Mouse (Mus musculus): ENCODE data around the gene Lce3b. TPM values are rescaled to one million over a fixed set of nuclear protein-coding genes. Genes with fewer than 3 reads are reported as not detected.

Lce3b gene
- not detected in 2 replicates for polyA plus RNA-seq (2015; fragmentation: Nextera tagmentation; extraction: Ambion mirVana)

GRCm38 (mm10) chr3:92932679-92933078, at the start of gene Lce3b:
Gene Lce3b, plus strand, starts transcription at chr3:92932979.
- H3K4me2 ChIP-seq: no peak within 1 kb of the TSS
- 69% methylated on average over 2 of the region's 2 CpGs for WGBS
- H3K36me3 ChIP-seq (ENCODE audit: poor library complexity, severe bottlenecking): no peaks in the 10 kb centered on the region
- H3K4me1 ChIP-seq: no peaks in the 10 kb centered on the region
- no peaks in the 10 kb centered on the region for H3K9me3 ChIP-seq (replicated peaks)
- H3K27ac ChIP-seq: no peak within 1 kb of the TSS
- H3K27me3 ChIP-seq: no peaks in the 10 kb centered on the region
- no peak for ATAC-seq
- H3K4me3 ChIP-seq: no peak within 1 kb of the TSS
- H3K9ac ChIP-seq: no peak within 1 kb of the TSS

DNA sequence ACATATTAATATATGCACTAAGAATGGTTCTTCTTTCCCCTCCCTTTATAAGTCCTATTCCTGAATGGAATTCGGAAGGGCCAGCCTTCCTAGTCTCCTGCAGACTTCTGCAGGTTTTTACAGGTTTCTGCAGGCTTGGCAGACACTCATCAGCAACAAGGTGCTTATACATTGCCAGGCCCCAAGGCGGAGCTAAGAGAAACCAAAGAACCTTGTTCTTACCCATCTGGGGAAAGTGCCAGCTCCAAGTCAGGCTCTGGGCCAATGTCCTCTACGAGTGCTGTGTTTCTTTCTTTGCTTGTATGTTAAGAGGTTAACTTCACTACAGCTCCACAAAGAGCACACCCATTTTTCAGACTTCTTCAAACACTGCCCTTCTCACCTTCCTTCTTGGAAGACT, 38.7 kb upstream of the Lce3b start:
- no peak for ATAC-seq
- H3K4me3 ChIP-seq: no peak overlapping the region
- no peaks in the 10 kb centered on the region for H3K4me1 ChIP-seq
- H3K27me3 ChIP-seq: no peaks in the 10 kb centered on the region
- H3K9ac ChIP-seq: no peak overlapping the region
- WGBS: 72% methylated on average over 3 of the region's 3 CpGs
- no peaks in the 10 kb centered on the region for H3K36me3 ChIP-seq (ENCODE audit: poor library complexity, severe bottlenecking)
- H3K27ac ChIP-seq: no peak overlapping the region
- H3K4me2 ChIP-seq: no peak overlapping the region
- H3K9me3 ChIP-seq (replicated peaks): no peaks in the 10 kb centered on the region; the same call in 1 of the 2 replicates

- H3K4me1 ChIP-seq: no peaks in the 10 kb centered on the region
- no peak for ATAC-seq
- no peak overlapping the region for H3K4me3 ChIP-seq
- no peak overlapping the region for H3K4me2 ChIP-seq
- H3K36me3 ChIP-seq (ENCODE audit: poor library complexity, severe bottlenecking): no peaks in the 10 kb centered on the region
- no peak overlapping the region for H3K9ac ChIP-seq
- no peak overlapping the region for H3K27ac ChIP-seq
- H3K9me3 ChIP-seq (replicated peaks): no peaks in the 10 kb centered on the region; the same call in 1 of the 2 replicates
- H3K27me3 ChIP-seq: no peaks in the 10 kb centered on the region
- 47% methylated on average over 1 of the region's 1 CpGs for WGBS
These were observed 38.3 kb upstream of the Lce3b start for GRCm38 (mm10) chr3:92894489-92894888.

- Histone ChIP-seq H3K27ac (no peak overlapping the region), H3K27me3 (no peaks in the 10 kb centered on the region), H3K4me2 (no peak overlapping the region), H3K4me3 (no peak overlapping the region), H3K9me3 (replicated peaks) (no peaks in the 10 kb centered on the region), H3K4me1 (no peaks in the 10 kb centered on the region), H3K9ac (no peak overlapping the region), H3K36me3 (ENCODE audit: poor library complexity, severe bottlenecking) (no peaks in the 10 kb centered on the region)
- 27% methylated on average over 3 of the region's 3 CpGs for WGBS
- no peak for ATAC-seq
These were observed 29.8 kb upstream of the Lce3b start for GRCm38 (mm10) chr3:92902992-92903391.

DNA sequence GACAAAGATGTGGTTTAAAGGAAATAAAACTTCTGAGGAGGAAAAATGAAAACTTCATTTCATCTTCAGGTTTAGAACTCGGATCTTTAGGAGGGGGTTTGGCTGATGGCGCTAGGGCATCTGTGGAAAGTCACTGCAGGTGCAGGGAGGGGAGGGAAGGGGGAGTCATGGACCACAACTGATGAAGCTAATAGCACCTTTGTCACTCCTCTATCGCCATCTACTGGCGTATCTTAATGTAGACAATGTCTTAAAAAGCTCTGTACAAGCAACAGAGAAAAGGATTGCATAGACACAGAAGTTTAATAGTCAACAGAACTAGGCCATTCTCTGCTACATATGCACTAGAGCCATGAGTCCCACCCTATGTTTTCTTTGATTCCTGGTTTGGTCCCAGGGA, 29.1 kb upstream of the Lce3b start:
- Histone ChIP-seq H3K9me3 (replicated peaks) (no peaks in the 10 kb centered on the region), H3K36me3 (ENCODE audit: poor library complexity, severe bottlenecking) (no peaks in the 10 kb centered on the region), H3K27ac (no peak overlapping the region), H3K27me3 (no peaks in the 10 kb centered on the region), H3K4me1 (no peaks in the 10 kb centered on the region), H3K9ac (no peak overlapping the region), H3K4me2 (no peak overlapping the region), H3K4me3 (no peak overlapping the region)
- peak; percentile 33; the same call in 1 of the 2 replicates for ATAC-seq
- 34% methylated on average over 4 of the region's 4 CpGs for WGBS

DNA sequence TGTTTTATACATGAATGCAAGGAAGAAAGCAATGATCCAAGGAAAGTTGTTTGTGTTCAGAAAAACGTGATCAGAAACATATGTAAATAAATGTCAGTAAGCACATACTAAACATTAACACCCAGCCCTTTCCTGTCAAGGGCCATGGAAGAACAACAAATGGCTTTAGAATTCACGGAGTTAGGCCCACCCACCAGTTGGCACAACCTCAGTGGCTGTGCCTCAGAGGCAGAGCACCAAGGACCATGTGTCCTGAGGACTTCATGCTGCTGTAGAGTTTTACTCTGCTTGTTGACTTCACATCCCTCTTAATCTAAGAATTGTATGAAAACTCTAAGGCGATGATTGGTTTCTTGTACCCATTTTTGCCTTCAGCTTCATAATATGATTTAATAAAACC, 27.6 kb upstream of the Lce3b start:
- ATAC-seq: no peak
- Histone ChIP-seq H3K9me3 (replicated peaks) (no peaks in the 10 kb centered on the region), H3K27me3 (no peaks in the 10 kb centered on the region), H3K27ac (no peak overlapping the region), H3K9ac (no peak overlapping the region), H3K4me2 (no peak overlapping the region), H3K36me3 (ENCODE audit: poor library complexity, severe bottlenecking) (no peaks in the 10 kb centered on the region), H3K4me3 (no peak overlapping the region), H3K4me1 (no peaks in the 10 kb centered on the region)
- WGBS: 57% methylated on average over 3 of the region's 3 CpGs

GRCm38 (mm10) chr3:92907571-92907970, 25.2 kb upstream of the Lce3b start:
- no peaks in the 10 kb centered on the region for H3K36me3 ChIP-seq (ENCODE audit: poor library complexity, severe bottlenecking)
- no peaks in the 10 kb centered on the region for H3K9me3 ChIP-seq (replicated peaks)
- no peak overlapping the region for H3K27ac ChIP-seq
- 30% methylated on average over 4 of the region's 4 CpGs for WGBS
- H3K4me3 ChIP-seq: no peak overlapping the region
- peak; percentile 61; the same call in 1 of the 2 replicates for ATAC-seq
- H3K4me1 ChIP-seq: no peaks in the 10 kb centered on the region
- H3K27me3 ChIP-seq: no peaks in the 10 kb centered on the region
- no peak overlapping the region for H3K4me2 ChIP-seq
- H3K9ac ChIP-seq: no peak overlapping the region

DNA sequence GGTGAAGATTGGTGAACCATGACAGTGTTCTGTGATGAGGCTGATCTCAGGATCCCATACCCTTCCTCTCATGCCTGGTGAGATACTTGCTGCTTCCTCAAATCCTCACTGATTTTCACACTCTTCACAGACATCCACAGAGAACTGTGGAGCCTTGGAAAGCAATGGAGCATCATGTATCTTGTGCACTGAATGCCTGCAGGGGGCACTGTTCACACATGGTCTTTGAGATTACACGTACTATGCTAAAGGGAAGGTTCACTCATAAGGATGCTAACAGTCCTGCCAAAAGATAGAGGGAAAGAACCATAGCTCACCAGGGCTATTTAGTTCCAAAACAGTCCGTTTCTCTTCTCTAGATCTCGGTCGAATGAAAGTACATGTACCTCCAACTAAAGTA, 12.4 kb upstream of the Lce3b start:
- Histone ChIP-seq H3K27me3 (no peaks in the 10 kb centered on the region), H3K36me3 (ENCODE audit: poor library complexity, severe bottlenecking) (no peaks in the 10 kb centered on the region), H3K4me1 (no peaks in the 10 kb centered on the region), H3K4me3 (no peak overlapping the region), H3K4me2 (no peak overlapping the region), H3K9me3 (replicated peaks) (no peaks in the 10 kb centered on the region), H3K27ac (no peak overlapping the region), H3K9ac (no peak overlapping the region)
- 65% methylated on average over 4 of the region's 4 CpGs for WGBS
- no peak for ATAC-seq

DNA sequence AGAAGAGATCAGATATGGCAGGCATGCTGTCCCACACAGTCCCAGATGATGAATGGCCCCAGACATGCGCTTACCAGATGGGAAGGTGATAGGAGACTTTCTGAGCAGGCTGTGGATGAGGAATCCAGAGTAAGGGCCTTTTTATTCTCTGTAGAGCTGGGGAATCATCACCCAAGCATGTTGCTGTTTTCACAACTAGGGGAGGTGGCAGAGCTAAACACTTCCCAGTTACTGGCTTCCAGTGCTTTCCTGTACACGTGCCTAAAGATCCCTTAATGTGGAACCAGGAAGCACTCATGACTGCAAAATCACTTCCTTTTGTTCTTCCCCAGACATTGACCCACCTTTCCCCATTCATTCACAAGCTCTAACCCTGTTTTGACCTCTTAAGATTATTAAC, 6.6 kb upstream of the Lce3b start, which contains the start of gene Lce3a:
Gene Lce3a (minus strand): TSS at position 101 of the 400 bp plus-strand sequence.
- no peak within 1 kb of the TSS for H3K4me2 ChIP-seq
- H3K4me1 ChIP-seq: no peaks in the 10 kb centered on the region
- no peaks in the 10 kb centered on the region for H3K36me3 ChIP-seq (ENCODE audit: poor library complexity, severe bottlenecking)
- 81% methylated on average over 2 of the region's 2 CpGs for WGBS
- no peak within 1 kb of the TSS for H3K4me3 ChIP-seq
- no peak within 1 kb of the TSS for H3K27ac ChIP-seq
- no peaks in the 10 kb centered on the region for H3K27me3 ChIP-seq
- H3K9me3 ChIP-seq (replicated peaks): no peaks in the 10 kb centered on the region
- H3K9ac ChIP-seq: no peak within 1 kb of the TSS
- no peak for ATAC-seq

DNA sequence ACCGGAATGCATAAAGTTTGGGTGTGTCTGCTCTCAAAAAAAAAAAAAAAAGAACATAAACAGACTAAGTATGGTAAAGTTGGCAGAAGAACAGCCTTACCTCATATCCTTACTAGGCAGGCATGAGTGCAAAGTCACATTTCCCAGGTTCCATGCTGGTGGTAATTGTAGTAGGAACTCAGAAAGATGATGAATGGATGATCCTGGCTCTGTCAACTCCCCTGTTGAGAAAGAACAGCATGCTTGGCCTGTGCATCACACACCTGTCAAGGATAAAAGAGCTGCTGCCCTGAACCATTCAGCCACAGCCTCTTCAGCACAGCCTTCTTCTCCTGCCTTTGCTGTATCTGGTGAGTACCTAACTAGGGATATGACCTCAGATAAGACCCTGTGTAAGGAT, 11.4 kb downstream of the Lce3b start, which contains the start of gene Lce3c:
Gene Lce3c (plus strand): TSS at position 301 of the 400 bp plus-strand sequence.
- no peak for ATAC-seq
- H3K4me3 ChIP-seq: no peak within 1 kb of the TSS

DNA sequence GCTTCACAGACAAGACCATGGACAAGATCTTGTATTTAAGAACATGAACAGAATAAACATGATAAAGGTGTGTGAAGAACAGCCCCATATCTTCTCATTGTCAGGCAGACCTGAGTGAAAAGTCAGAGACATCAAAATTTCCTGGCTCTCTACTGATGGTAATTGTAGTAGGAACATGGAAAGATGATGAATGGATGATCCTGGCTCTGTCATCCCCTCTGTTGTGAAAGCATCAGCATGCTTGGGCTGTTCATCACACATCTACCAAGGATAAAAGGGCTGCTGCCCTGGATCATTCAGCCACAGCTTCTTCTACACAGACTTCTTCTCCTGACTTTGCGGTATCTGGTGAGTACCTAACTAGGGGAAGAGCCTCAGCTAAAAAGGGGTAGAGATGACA, 24.3 kb downstream of the Lce3b start, which contains the start of gene Lce3d:
Gene Lce3d (plus strand): TSS at position 301 of the 400 bp plus-strand sequence.
- H3K4me2 ChIP-seq: no peak within 1 kb of the TSS
- no peaks in the 10 kb centered on the region for H3K36me3 ChIP-seq (ENCODE audit: poor library complexity, severe bottlenecking)
- WGBS: 97% methylated on average over 1 of the region's 1 CpGs
- no peak within 1 kb of the TSS for H3K9ac ChIP-seq
- no peaks in the 10 kb centered on the region for H3K9me3 ChIP-seq (replicated peaks)
- ATAC-seq: no peak
- H3K27me3 ChIP-seq: no peaks in the 10 kb centered on the region
- no peak within 1 kb of the TSS for H3K4me3 ChIP-seq
- H3K27ac ChIP-seq: no peak within 1 kb of the TSS
- H3K4me1 ChIP-seq: no peaks in the 10 kb centered on the region

More for the DNA sequence above, 11.4 kb downstream of the Lce3b start, which contains the start of gene Lce3c:
- Histone ChIP-seq H3K9me3 (replicated peaks) (no peaks in the 10 kb centered on the region), H3K36me3 (ENCODE audit: poor library complexity, severe bottlenecking) (no peaks in the 10 kb centered on the region), H3K4me1 (no peaks in the 10 kb centered on the region), H3K4me2 (no peak within 1 kb of the TSS), H3K9ac (no peak within 1 kb of the TSS), H3K27ac (no peak within 1 kb of the TSS), H3K27me3 (no peaks in the 10 kb centered on the region)
- 96% methylated on average over 1 of the region's 1 CpGs for WGBS

GRCm38 (mm10) chr3:92966761-92967160, 34.0 kb downstream of the Lce3b start, which contains the start of gene Lce3e:
Gene Lce3e, plus strand, starts transcription at chr3:92967061.
- H3K27me3 ChIP-seq: no peaks in the 10 kb centered on the region
- H3K9ac ChIP-seq: no peak within 1 kb of the TSS
- no peaks in the 10 kb centered on the region for H3K36me3 ChIP-seq (ENCODE audit: poor library complexity, severe bottlenecking)
- no peaks in the 10 kb centered on the region for H3K9me3 ChIP-seq (replicated peaks)
- no peak within 1 kb of the TSS for H3K4me2 ChIP-seq
- H3K4me1 ChIP-seq: no peaks in the 10 kb centered on the region
- WGBS: 92% methylated on average over 2 of the region's 2 CpGs
- no peak within 1 kb of the TSS for H3K27ac ChIP-seq
- ATAC-seq: no peak
- no peak within 1 kb of the TSS for H3K4me3 ChIP-seq

- Histone ChIP-seq H3K27me3 (no peaks in the 10 kb centered on the region), H3K4me1 (no peaks in the 10 kb centered on the region), H3K4me2 (no peak overlapping the region), H3K4me3 (no peak overlapping the region), H3K9ac (no peak overlapping the region), H3K36me3 (ENCODE audit: poor library complexity, severe bottlenecking) (no peaks in the 10 kb centered on the region), H3K9me3 (replicated peaks) (no peaks in the 10 kb centered on the region), H3K27ac (no peak overlapping the region)
- WGBS: 69% methylated on average over 2 of the region's 2 CpGs
- no peak for ATAC-seq
These were observed 45.7 kb downstream of the Lce3b start for GRCm38 (mm10) chr3:92978484-92978883.

All from forebrain, embryonic 13.5 days (tissue).